8 mouse cellular contexts compared by ENCODE assay signal in genomic region chr3:95957359-95958148, GRCm38 (mm10). TPM values are rescaled to one million over a fixed set of nuclear protein-coding genes. Genes with fewer than 3 reads are reported as not detected.
DNase-seq lines count a peak whose midpoint lies in the region; ATAC-seq and TF ChIP-seq lines count a peak whose summit lies in the region.

No protein-coding gene starts in this region.

- H3K4me2 ChIP-seq in heart, embryonic 11.5 days: peak overlapping the region; percentile 46
- H3K4me2 ChIP-seq in liver, postnatal 0 days (ENCODE audit: low read depth, low read length): no peak overlapping the region

- H3K9ac ChIP-seq in heart, embryonic 11.5 days (ENCODE audit: low read depth, low read length): 0 out of 2 replicates have a peak overlapping the region, but pooled peaks have one; percentile 52
- H3K9ac ChIP-seq in liver, postnatal 0 days (replicated peaks): no peak overlapping the region

- DNase-seq in gastrocnemius, postnatal 10 days: peak; percentile 39
- no peak for DNase-seq in gastrocnemius, postnatal 4 days (ENCODE audit: low spot score in 2 of 2)
- peak; percentile 38 for DNase-seq in MN1 (ENCODE audit: low spot score)
- no peak for DNase-seq in liver, postnatal 0 days
- DNase-seq in thymus, adult 2 months: no peak
- DNase-seq in urinary bladder, postnatal 10 days (ENCODE audit: low spot score): no peak
- DNase-seq in adrenal gland, adult 8-10 months: no peak

- no peak for TF ChIP-seq CTCF in liver, postnatal 0 days (IDR thresholded peaks at IDR 0.05; ENCODE audit: low read depth)
- TF ChIP-seq CTCF in thymus, adult 2 months (IDR thresholded peaks at IDR 0.05; ENCODE audit: borderline replicate concordance, control insufficient read depth, extremely low read depth, insufficient read depth, low read length, poor library complexity): no peak

- no peak for TF ChIP-seq POLR2A in thymus, adult 2 months (IDR thresholded peaks at IDR 0.05; ENCODE audit: control insufficient read depth, extremely low read depth, insufficient read depth, low read length, poor library complexity)

- WGBS in heart, embryonic 11.5 days (ENCODE audit: insufficient replicate concordance): 36% methylated on average over 8 of the region's 8 CpGs
- 30% methylated on average over 8 of the region's 8 CpGs for WGBS in liver, postnatal 0 days (ENCODE audit: insufficient replicate concordance)
- 50% methylated on average over 8 of the region's 8 CpGs for WGBS in thymus, adult 2 months

- H3K27ac ChIP-seq in heart, embryonic 11.5 days (ENCODE audit: low read depth, low read length): peak overlapping the region; percentile 94
- H3K27ac ChIP-seq in liver, postnatal 0 days (ENCODE audit: low read depth): 0 out of 2 replicates have a peak overlapping the region, but pooled peaks have one; percentile 11
- no peak overlapping the region for H3K27ac ChIP-seq in thymus, adult 2 months (ENCODE audit: control insufficient read depth, insufficient read depth, low read length)

- H3K27me3 ChIP-seq in heart, embryonic 11.5 days (ENCODE audit: control insufficient read depth, insufficient read depth, low read length): no peaks in the 10 kb centered on the region
- no peaks in the 10 kb centered on the region for H3K27me3 ChIP-seq in liver, postnatal 0 days (ENCODE audit: insufficient read depth, low read length)
- H3K27me3 ChIP-seq in thymus, adult 2 months (ENCODE audit: control insufficient read depth, insufficient read depth, low read length): no peaks in the 10 kb centered on the region

- no peaks in the 10 kb centered on the region for H3K36me3 ChIP-seq in heart, embryonic 11.5 days (ENCODE audit: control insufficient read depth, insufficient read depth, low read length)
- no peaks in the 10 kb centered on the region for H3K36me3 ChIP-seq in liver, postnatal 0 days (replicated peaks; ENCODE audit: insufficient read depth, low read length)
- no peaks in the 10 kb centered on the region for H3K36me3 ChIP-seq in thymus, adult 2 months (ENCODE audit: control insufficient read depth, insufficient read depth, low read length)

- peaks cover 17% of the 10 kb centered on the region for H3K4me1 ChIP-seq in heart, embryonic 11.5 days (ENCODE audit: control insufficient read depth, insufficient read depth, low read length)
- H3K4me1 ChIP-seq in liver, postnatal 0 days (ENCODE audit: insufficient read depth): peaks cover 9% of the 10 kb centered on the region
- H3K4me1 ChIP-seq in thymus, adult 2 months (replicated peaks; ENCODE audit: control insufficient read depth, insufficient read depth, low read length): no peaks in the 10 kb centered on the region

- no peak overlapping the region for H3K4me3 ChIP-seq in heart, embryonic 11.5 days (ENCODE audit: low read depth, low read length)
- H3K4me3 ChIP-seq in liver, postnatal 0 days (ENCODE audit: low read depth, low read length): no peak overlapping the region
- no peak overlapping the region for H3K4me3 ChIP-seq in thymus, adult 2 months (ENCODE audit: control insufficient read depth, insufficient read depth, low read length)

- ATAC-seq in heart, embryonic 11.5 days (replicated peaks; ENCODE audit: insufficient number of reproducible peaks, low FRiP score, low TSS enrichment): 0 out of 2 replicates have a peak, but pooled peaks have one; percentile 28
- peak; percentile 35; the same call in 1 of the 2 replicates for ATAC-seq in liver, postnatal 0 days

- H3K9me3 ChIP-seq in heart, embryonic 11.5 days (replicated peaks; ENCODE audit: control insufficient read depth, low read length): no peaks in the 10 kb centered on the region
- H3K9me3 ChIP-seq in liver, postnatal 0 days (ENCODE audit: low read length): no peaks in the 10 kb centered on the region

- TF ChIP-seq EP300 in liver, postnatal 0 days (IDR thresholded peaks at IDR 0.05; ENCODE audit: low read depth): no peak

RNA-seq across cellular contexts. Expression of gene Anp32e, which starts 28.5 kb away (rescaled TPM):
- total RNA-seq in gastrocnemius, postnatal 10 days (2021): 100 to 1,000 TPM in 1 of 2 experiments, 10 to 100 TPM in 1; 87.3 to 101 TPM
- 100 to 1,000 TPM; 125 to 126 TPM for total RNA-seq in gastrocnemius, postnatal 4 days (2021)
- 71.0 and 88.5 TPM in 2 replicates for polyA plus RNA-seq in heart, embryonic 11.5 days (2014; fragmentation: Nextera tagmentation; extraction: Ambion mirVana)
- 92.0 and 98.4 TPM in 2 replicates for polyA plus RNA-seq in liver, postnatal 0 days (2015; fragmentation: Nextera tagmentation; extraction: Ambion mirVana)
- 89.1 and 120 TPM in 2 replicates for polyA plus RNA-seq in thymus, adult 2 months (2012; rRNA removed)
- total RNA-seq in adrenal gland, adult 8-10 months (2022): 10 to 100 TPM; 83.8 to 94.0 (median 88.4) TPM

RNA-seq across cellular contexts. Expression of gene Plekho1, which starts 38.2 kb away (rescaled TPM):
- total RNA-seq in gastrocnemius, postnatal 10 days (2021): 10 to 100 TPM; 56.2 to 67.9 TPM
- total RNA-seq in gastrocnemius, postnatal 4 days (2021): 10 to 100 TPM; 94.2 to 97.4 TPM
- 69.5 and 82.2 TPM in 2 replicates for polyA plus RNA-seq in heart, embryonic 11.5 days (2014; fragmentation: Nextera tagmentation; extraction: Ambion mirVana)
- polyA plus RNA-seq in liver, postnatal 0 days (2015; fragmentation: Nextera tagmentation; extraction: Ambion mirVana): 10.7 and 11.7 TPM in 2 replicates
- polyA plus RNA-seq in thymus, adult 2 months (2012; rRNA removed): 65.8 and 73.9 TPM in 2 replicates
- total RNA-seq in adrenal gland, adult 8-10 months (2022): 10 to 100 TPM; 16.8 to 33.6 (median 28.7) TPM

RNA-seq across cellular contexts. Expression of gene Car14, which starts 53.1 kb away (rescaled TPM):
- 10 to 100 TPM; 49.1 to 56.9 TPM for total RNA-seq in gastrocnemius, postnatal 10 days (2021)
- total RNA-seq in gastrocnemius, postnatal 4 days (2021): 10 to 100 TPM; 27.0 to 27.2 TPM
- polyA plus RNA-seq in heart, embryonic 11.5 days (2014; fragmentation: Nextera tagmentation; extraction: Ambion mirVana): 39.0 and 39.1 TPM in 2 replicates
- polyA plus RNA-seq in liver, postnatal 0 days (2015; fragmentation: Nextera tagmentation; extraction: Ambion mirVana): 15.2 and 17.3 TPM in 2 replicates
- polyA plus RNA-seq in thymus, adult 2 months (2012; rRNA removed): 4.3 and 13.0 TPM in 2 replicates
- total RNA-seq in adrenal gland, adult 8-10 months (2022): 1 to 10 TPM in 1 of 4 experiments, under 1 TPM in 2, not detected in 1; 0.22 to 2.4 (median 0.55) TPM

Comparison
In these comparisons a context has a peak if more than half of its experiments do, and no peak if none do; other contexts are left out.
1. DNase-seq: peak in gastrocnemius, postnatal 10 days (single experiment) and MN1 (single experiment); none in gastrocnemius, postnatal 4 days (0 of 2), liver, postnatal 0 days (single experiment), thymus, adult 2 months (single experiment), urinary bladder, postnatal 10 days (single experiment) and adrenal gland, adult 8-10 months (single experiment).
2. RNA of gene Car14, which starts 53.1 kb away (total RNA-seq): 49.1 to 56.9 TPM in gastrocnemius, postnatal 10 days and 27.0 to 27.2 TPM in gastrocnemius, postnatal 4 days; 0.22 to 2.4 TPM in adrenal gland, adult 8-10 months; every median in the first group is over 4 times any median in the second.